ENCODE assay signal across 8 mouse cellular contexts in the genomic region with DNA sequence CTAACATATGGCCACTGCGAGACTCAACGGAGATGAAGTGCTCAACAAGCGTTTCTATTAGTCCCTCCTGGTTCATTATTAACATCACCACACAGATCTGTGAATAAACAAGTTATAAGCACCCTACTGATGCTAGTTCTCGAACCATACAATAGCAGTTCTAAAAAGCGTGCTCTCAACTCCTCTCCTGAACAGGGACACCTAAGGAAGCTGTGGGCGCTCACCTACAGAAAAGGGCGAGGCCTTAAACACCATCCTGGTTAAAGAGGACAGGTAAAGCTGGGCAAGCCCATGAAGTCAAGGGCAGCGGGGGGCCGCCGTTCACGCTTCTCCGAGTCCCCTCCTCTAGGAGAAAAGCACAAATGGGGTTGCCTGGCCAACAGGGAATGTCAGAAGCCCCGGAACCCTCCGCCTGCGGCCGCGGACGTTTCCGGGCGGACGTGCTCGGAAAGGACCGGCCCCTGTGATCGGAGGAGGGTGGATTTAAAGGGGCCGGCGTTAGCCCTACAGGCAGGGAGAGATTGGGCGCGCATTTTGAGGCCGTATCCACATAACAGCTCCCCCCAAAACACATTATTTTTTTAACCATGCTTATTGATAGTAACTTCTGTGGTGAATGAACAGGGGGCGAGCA. TPM values are rescaled to one million over a fixed set of nuclear protein-coding genes. Genes with fewer than 3 reads are reported as not detected.
A peak's percentile ranks its signal among the peaks of the same experiment; 100 is the strongest.
DNase-seq lines count a peak whose midpoint lies in the region; ATAC-seq lines count a peak whose summit lies in the region.

No protein-coding gene starts in this region.

- H3K9me3 ChIP-seq in hindbrain, embryonic 11.5 days (ENCODE audit: control insufficient read depth, low read length) = no peaks in the 10 kb centered on the region

- DNase-seq in Muller cell, postnatal 12 days (ENCODE audit: inconsistent ontology term) = peak; percentile 91
- DNase-seq in cerebellum, adult 9-11 months = peak; percentile 88
- DNase-seq in frontal cortex, adult 2 months (ENCODE audit: extremely low spot score in 1 of 2, low spot score in 1 of 2) = peak; percentile 47 to 91
- peak; percentile 91 for DNase-seq in hindbrain, embryonic 11.5 days (ENCODE audit: low spot score)
- peak; percentile 84 to 86 for DNase-seq in layer of hippocampus, postnatal 14 days (ENCODE audit: low spot score in 2 of 2)
- DNase-seq in lung, postnatal 10 days = peak; percentile 91
- DNase-seq in ovary, postnatal 14 days (ENCODE audit: low spot score) = peak; percentile 84
- DNase-seq in thymus, postnatal 10 days (ENCODE audit: low spot score in 2 of 2) = peak; percentile 25 to 60

- WGBS in hindbrain, embryonic 11.5 days = 2% methylated on average over 30 of the region's 30 CpGs

- H3K4me2 ChIP-seq in hindbrain, embryonic 11.5 days (replicated peaks; ENCODE audit: low read depth, low read length) = peak overlapping the region; percentile 74

- peak overlapping the region; percentile 66 for H3K4me3 ChIP-seq in hindbrain, embryonic 11.5 days (ENCODE audit: low read depth, low read length)

- no peaks in the 10 kb centered on the region for H3K36me3 ChIP-seq in hindbrain, embryonic 11.5 days (ENCODE audit: control insufficient read depth, insufficient read depth, low read length)

- peak overlapping the region; percentile 70 for H3K9ac ChIP-seq in hindbrain, embryonic 11.5 days (ENCODE audit: low read depth, low read length)

- H3K4me1 ChIP-seq in hindbrain, embryonic 11.5 days (replicated peaks; ENCODE audit: control insufficient read depth, insufficient read depth, low read length) = peaks cover 3% of the 10 kb centered on the region

- H3K27me3 ChIP-seq in hindbrain, embryonic 11.5 days (ENCODE audit: control insufficient read depth, insufficient read depth, low read length) = peaks cover 5% of the 10 kb centered on the region; the same call in 1 of the 2 replicates

- peak overlapping the region; percentile 47; the same call in 1 of the 2 replicates for H3K27ac ChIP-seq in hindbrain, embryonic 11.5 days (ENCODE audit: low read depth, low read length)

- peak; percentile 86 for ATAC-seq in hindbrain, embryonic 11.5 days (ENCODE audit: low FRiP score)

RNA-seq across cellular contexts. Expression of a gene that starts 2.8 kb away (rescaled TPM):
- polyA plus RNA-seq in frontal cortex, adult 2 months (2012; rRNA removed) = 8.3 and 8.8 TPM in 2 replicates
- polyA plus RNA-seq in hindbrain, embryonic 11.5 days (2014; fragmentation: Nextera tagmentation; extraction: Ambion mirVana) = 6.0 and 6.4 TPM in 2 replicates
- 1 to 10 TPM; 6.9 to 7.6 TPM for total RNA-seq in layer of hippocampus, postnatal 14 days (2021)

RNA-seq across cellular contexts. Expression of a gene that starts 12.4 kb away (rescaled TPM):
- polyA plus RNA-seq in frontal cortex, adult 2 months (2012; rRNA removed) = 104 and 118 TPM in 2 replicates
- polyA plus RNA-seq in hindbrain, embryonic 11.5 days (2014; fragmentation: Nextera tagmentation; extraction: Ambion mirVana) = 165 and 169 TPM in 2 replicates
- 10 to 100 TPM; 94.8 to 95.8 TPM for total RNA-seq in layer of hippocampus, postnatal 14 days (2021)

Comparison
In these comparisons a context has a peak if more than half of its experiments do, and no peak if none do; other contexts are left out.
1. Peak in every context shown above with its lines: DNase-seq, ATAC-seq, H3K4me3 ChIP-seq and H3K27ac ChIP-seq.